Mouse (Mus musculus): ENCODE measurements around the gene Slc35g3. TPM values are rescaled to one million over a fixed set of nuclear protein-coding genes. Genes with fewer than 3 reads are reported as not detected.

Gene Slc35g3
- polyA plus RNA-seq (2015; fragmentation: Nextera tagmentation; extraction: Ambion mirVana): 0.09 and 0.15 TPM in 2 replicates

GRCm38 (mm10) chr11:69761868-69762267 lies at the start of gene Slc35g3:
Gene Slc35g3 (minus strand): TSS chr11:69761968.

DNA sequence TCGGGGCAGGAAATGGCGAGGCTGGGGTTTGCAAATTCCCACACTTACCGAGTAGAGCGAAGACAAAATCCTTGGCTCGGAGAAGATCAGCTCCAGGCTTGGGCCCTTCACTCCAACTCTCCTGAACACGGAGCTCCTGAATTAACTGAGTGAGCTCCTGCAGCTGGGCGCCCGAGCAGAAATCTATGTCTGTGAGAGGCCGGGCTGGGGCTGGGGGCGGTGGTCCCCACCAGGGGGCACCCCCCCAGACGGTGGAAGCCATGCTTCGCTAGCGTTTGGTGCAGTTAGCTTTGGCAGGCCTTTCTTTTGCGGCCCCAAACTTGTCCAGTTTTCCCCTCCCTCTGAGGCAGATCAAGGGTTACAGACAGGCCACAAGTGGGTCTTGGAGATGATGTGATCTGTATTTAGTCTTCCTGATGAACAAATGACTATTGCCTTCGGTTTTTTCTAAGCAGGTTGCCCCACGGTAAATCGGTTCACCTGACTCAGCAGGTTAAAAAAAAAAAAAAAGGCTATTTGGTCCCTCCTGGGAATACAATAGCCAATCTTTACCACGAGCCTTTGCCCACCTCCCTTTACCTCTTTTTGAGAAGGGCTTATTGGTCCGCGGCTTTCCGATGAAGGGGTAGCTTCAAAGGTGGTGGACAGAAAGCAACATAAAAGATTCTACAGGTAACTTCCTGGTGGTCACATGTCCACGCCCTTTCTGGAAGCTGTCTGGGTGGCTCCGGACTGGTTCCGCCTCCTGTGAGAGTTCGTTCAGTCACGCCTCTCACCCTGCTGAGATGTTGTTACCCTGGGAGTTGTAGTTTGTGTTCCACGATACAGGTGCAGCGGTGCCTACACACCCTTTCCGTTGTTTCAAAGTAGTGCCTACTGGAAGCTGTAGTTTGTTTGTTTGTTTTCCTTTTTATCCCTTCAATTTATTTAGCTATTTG lies 43.5 kb upstream of the Slc35g3 start, which contains the start of gene Tmem102:
Gene Tmem102, minus strand, starts transcription at position 653 of the 938 bp plus-strand sequence.

GRCm38 (mm10) chr11:69801379-69801977 lies 39.7 kb upstream of the Slc35g3 start, which contains the start of gene Fgf11:
Gene Fgf11 (minus strand): TSS chr11:69801857.

DNA sequence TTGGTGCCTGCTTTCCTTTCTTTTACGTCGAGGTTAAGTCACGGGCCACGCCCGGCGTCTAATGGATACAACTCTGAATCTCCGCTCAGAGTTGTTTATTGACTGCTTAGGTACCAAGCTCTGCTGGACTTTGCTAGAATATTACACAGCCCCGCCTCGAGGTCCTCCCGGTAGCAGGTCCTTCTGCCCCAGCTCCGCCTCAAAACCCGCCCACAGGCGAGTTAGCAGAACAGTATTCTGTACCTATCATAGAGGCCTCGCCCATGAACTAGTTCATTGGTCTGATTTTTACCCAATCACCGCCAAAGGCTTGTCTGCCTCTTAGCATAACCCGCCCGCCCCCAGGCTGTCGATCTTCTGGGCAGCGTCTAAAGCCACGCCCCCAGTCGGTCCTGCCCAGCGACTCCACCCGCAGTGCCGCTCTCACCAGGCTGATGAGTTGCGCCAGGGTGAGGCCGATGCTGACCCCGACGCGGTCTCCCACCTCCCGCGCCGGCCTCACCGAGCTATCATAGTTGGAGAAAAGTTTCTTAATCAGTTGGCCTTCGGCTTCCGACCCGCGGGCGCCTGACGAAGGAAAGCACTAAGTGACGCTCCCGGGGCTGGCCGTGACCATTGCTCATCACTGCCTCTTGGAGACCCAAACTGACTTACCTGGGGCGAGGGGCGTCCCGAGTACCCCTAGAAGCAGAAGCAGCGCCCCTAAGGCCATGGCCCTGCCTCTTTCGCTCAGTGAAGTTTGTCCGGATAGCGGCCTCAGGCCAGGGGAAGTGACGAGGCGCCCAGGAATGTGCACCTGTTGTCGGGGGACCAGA lies 33.6 kb upstream of the Slc35g3 start, which contains the start of gene Chrnb1:
Gene Chrnb1, minus strand, starts transcription at position 776 of the 815 bp plus-strand sequence.

DNA sequence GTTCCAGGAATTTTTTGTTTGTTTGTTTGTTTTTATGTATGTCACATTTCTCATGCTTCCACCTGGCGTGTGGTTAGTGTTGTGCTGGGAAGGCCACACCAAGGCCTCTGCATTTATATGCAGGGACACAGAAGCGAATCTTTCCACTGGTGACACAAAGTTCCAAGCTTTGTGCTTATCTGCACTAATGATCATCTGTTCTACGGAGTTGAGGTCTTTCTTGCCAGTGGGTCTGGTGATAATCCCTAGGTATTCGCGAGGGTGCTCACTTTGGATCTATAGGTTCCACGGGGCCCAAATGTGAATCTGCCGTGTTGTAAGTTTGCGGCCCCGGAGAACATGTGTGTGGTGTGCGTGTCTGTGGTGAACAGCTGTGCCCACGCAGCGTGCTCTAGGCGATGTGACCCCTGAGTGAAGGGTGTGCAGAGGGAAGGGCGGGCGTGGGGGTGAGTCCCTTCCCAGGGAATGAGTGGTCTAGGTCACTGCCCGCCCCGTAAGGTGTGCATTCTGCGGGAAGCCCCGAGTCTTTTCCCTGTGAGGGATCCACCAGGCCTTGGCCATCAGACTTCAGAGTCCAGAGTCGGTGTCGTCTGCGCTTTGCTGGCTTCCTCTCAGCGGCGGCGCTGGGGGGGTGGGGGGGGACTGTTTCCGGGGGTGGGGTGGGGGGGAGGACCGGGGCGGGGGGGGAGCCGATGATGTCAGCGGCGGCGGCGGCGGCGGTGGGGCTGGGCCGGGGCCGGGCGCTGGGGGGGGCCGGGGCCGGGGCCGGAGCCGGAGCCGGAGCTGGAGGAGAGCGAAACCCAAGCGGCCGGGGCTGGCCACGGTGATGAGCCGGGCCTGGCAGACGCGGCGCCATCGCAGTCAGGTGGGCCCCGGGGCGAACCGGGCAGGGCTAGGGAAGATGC lies 3.7 kb upstream of the Slc35g3 start, which contains the start of gene Zbtb4:
Gene Zbtb4, plus strand, starts transcription at position 692 of the 905 bp plus-strand sequence.

GRCm38 (mm10) chr11:69758478-69758970 lies 3.2 kb downstream of the Slc35g3 start, which contains the start of gene Polr2a:
Gene Polr2a (minus strand): TSS chr11:69758637.

Other genes starting within 250 kb of the Slc35g3 start
- 2.8 and 4.7 TPM in 2 replicates for gene Dnah2, start 212.9 kb downstream of the Slc35g3 start, polyA plus RNA-seq (2015; fragmentation: Nextera tagmentation; extraction: Ambion mirVana)
- gene Efnb3, start 201.8 kb downstream of the Slc35g3 start, polyA plus RNA-seq (2015; fragmentation: Nextera tagmentation; extraction: Ambion mirVana): 132 and 148 TPM in 2 replicates
- 12.1 and 13.1 TPM in 2 replicates for gene Wrap53, start 181.7 kb downstream of the Slc35g3 start, polyA plus RNA-seq (2015; fragmentation: Nextera tagmentation; extraction: Ambion mirVana)
- 31.4 and 33.8 TPM in 2 replicates for gene Trp53, start 181.6 kb downstream of the Slc35g3 start, polyA plus RNA-seq (2015; fragmentation: Nextera tagmentation; extraction: Ambion mirVana)
- gene Atp1b2, start 156.0 kb downstream of the Slc35g3 start, polyA plus RNA-seq (2015; fragmentation: Nextera tagmentation; extraction: Ambion mirVana): 226 and 228 TPM in 2 replicates
- not detected in 2 replicates for gene Shbg, start 144.1 kb downstream of the Slc35g3 start, polyA plus RNA-seq (2015; fragmentation: Nextera tagmentation; extraction: Ambion mirVana)
- 29.9 and 31.5 TPM in 2 replicates for gene Sat2, start 139.9 kb downstream of the Slc35g3 start, polyA plus RNA-seq (2015; fragmentation: Nextera tagmentation; extraction: Ambion mirVana)
- 29.7 and 32.1 TPM in 2 replicates for gene Fxr2, start 129.0 kb downstream of the Slc35g3 start, polyA plus RNA-seq (2015; fragmentation: Nextera tagmentation; extraction: Ambion mirVana)
- gene Sox15, start 106.7 kb downstream of the Slc35g3 start, polyA plus RNA-seq (2015; fragmentation: Nextera tagmentation; extraction: Ambion mirVana): 0.36 and 0.46 TPM in 2 replicates
- 113 and 114 TPM in 2 replicates for gene Mpdu1, start 99.3 kb downstream of the Slc35g3 start, polyA plus RNA-seq (2015; fragmentation: Nextera tagmentation; extraction: Ambion mirVana)
- 14.1 and 18.7 TPM in 2 replicates for gene Cd68, start 95.8 kb downstream of the Slc35g3 start, polyA plus RNA-seq (2015; fragmentation: Nextera tagmentation; extraction: Ambion mirVana)
- gene Eif4a1, start 89.5 kb downstream of the Slc35g3 start, polyA plus RNA-seq (2015; fragmentation: Nextera tagmentation; extraction: Ambion mirVana): 347 and 357 TPM in 2 replicates
- 69.5 and 74.3 TPM in 2 replicates for gene Senp3, start 79.9 kb downstream of the Slc35g3 start, polyA plus RNA-seq (2015; fragmentation: Nextera tagmentation; extraction: Ambion mirVana)
- 0.92 and 0.93 TPM in 2 replicates for gene Tnfsf13, start 76.2 kb downstream of the Slc35g3 start, polyA plus RNA-seq (2015; fragmentation: Nextera tagmentation; extraction: Ambion mirVana)
- gene Tnfsf12, start 66.1 kb downstream of the Slc35g3 start, polyA plus RNA-seq (2015; fragmentation: Nextera tagmentation; extraction: Ambion mirVana): 7.0 TPM in 2 replicates
- gene Tnfsfm13, start 65.9 kb downstream of the Slc35g3 start, polyA plus RNA-seq (2015; fragmentation: Nextera tagmentation; extraction: Ambion mirVana): 1.3 and 3.3 TPM in 2 replicates
- 9.6 and 10.9 TPM in 2 replicates for gene Polr2a, start 3.3 kb downstream of the Slc35g3 start, polyA plus RNA-seq (2015; fragmentation: Nextera tagmentation; extraction: Ambion mirVana)
- 4.9 and 6.8 TPM in 2 replicates for gene Zbtb4, start 3.9 kb upstream of the Slc35g3 start, polyA plus RNA-seq (2015; fragmentation: Nextera tagmentation; extraction: Ambion mirVana)
- 1.3 and 1.5 TPM in 2 replicates for gene Chrnb1, start 34.0 kb upstream of the Slc35g3 start, polyA plus RNA-seq (2015; fragmentation: Nextera tagmentation; extraction: Ambion mirVana)
- gene Fgf11, start 39.9 kb upstream of the Slc35g3 start, polyA plus RNA-seq (2015; fragmentation: Nextera tagmentation; extraction: Ambion mirVana): 7.1 and 8.5 TPM in 2 replicates
- 1.2 and 1.6 TPM in 2 replicates for gene Tmem102, start 43.7 kb upstream of the Slc35g3 start, polyA plus RNA-seq (2015; fragmentation: Nextera tagmentation; extraction: Ambion mirVana)
- gene Gm39566, start 53.3 kb upstream of the Slc35g3 start, polyA plus RNA-seq (2015; fragmentation: Nextera tagmentation; extraction: Ambion mirVana): not detected in 2 replicates
- not detected in 2 replicates for gene Spem2, start 56.5 kb upstream of the Slc35g3 start, polyA plus RNA-seq (2015; fragmentation: Nextera tagmentation; extraction: Ambion mirVana)
- not detected in 2 replicates for gene Spem1, start 60.2 kb upstream of the Slc35g3 start, polyA plus RNA-seq (2015; fragmentation: Nextera tagmentation; extraction: Ambion mirVana)
- gene Nlgn2, start 75.8 kb upstream of the Slc35g3 start, polyA plus RNA-seq (2015; fragmentation: Nextera tagmentation; extraction: Ambion mirVana): 25.7 and 29.7 TPM in 2 replicates
- gene Tmem256, start 76.5 kb upstream of the Slc35g3 start, polyA plus RNA-seq (2015; fragmentation: Nextera tagmentation; extraction: Ambion mirVana): 452 and 485 TPM in 2 replicates
- 32.3 and 33.8 TPM in 2 replicates for gene Plscr3, start 84.4 kb upstream of the Slc35g3 start, polyA plus RNA-seq (2015; fragmentation: Nextera tagmentation; extraction: Ambion mirVana)
- gene Tnk1, start 96.8 kb upstream of the Slc35g3 start, polyA plus RNA-seq (2015; fragmentation: Nextera tagmentation; extraction: Ambion mirVana): 0.15 TPM in 1 of 2 replicates, not detected in the other
- gene Tmem95, start 116.0 kb upstream of the Slc35g3 start, polyA plus RNA-seq (2015; fragmentation: Nextera tagmentation; extraction: Ambion mirVana): not detected in 2 replicates
- gene Kctd11, start 119.4 kb upstream of the Slc35g3 start, polyA plus RNA-seq (2015; fragmentation: Nextera tagmentation; extraction: Ambion mirVana): 2.1 and 2.2 TPM in 2 replicates
- 0.10 and 0.15 TPM in 2 replicates for gene Acap1, start 133.6 kb upstream of the Slc35g3 start, polyA plus RNA-seq (2015; fragmentation: Nextera tagmentation; extraction: Ambion mirVana)
- gene 2810408A11Rik, start 139.0 kb upstream of the Slc35g3 start, polyA plus RNA-seq (2015; fragmentation: Nextera tagmentation; extraction: Ambion mirVana): 3.0 and 3.2 TPM in 2 replicates
- gene Neurl4, start 139.1 kb upstream of the Slc35g3 start, polyA plus RNA-seq (2015; fragmentation: Nextera tagmentation; extraction: Ambion mirVana): 13.0 and 19.0 TPM in 2 replicates
- gene Gps2, start 151.9 kb upstream of the Slc35g3 start, polyA plus RNA-seq (2015; fragmentation: Nextera tagmentation; extraction: Ambion mirVana): 48.2 and 58.8 TPM in 2 replicates
- 1,029 and 1,041 TPM in 2 replicates for gene Eif5a, start 160.0 kb upstream of the Slc35g3 start, polyA plus RNA-seq (2015; fragmentation: Nextera tagmentation; extraction: Ambion mirVana)
- 3.5 and 5.2 TPM in 2 replicates for gene Ybx2, start 173.8 kb upstream of the Slc35g3 start, polyA plus RNA-seq (2015; fragmentation: Nextera tagmentation; extraction: Ambion mirVana)
- 8.9 and 9.0 TPM in 2 replicates for gene Slc2a4, start 186.2 kb upstream of the Slc35g3 start, polyA plus RNA-seq (2015; fragmentation: Nextera tagmentation; extraction: Ambion mirVana)
- not detected in 2 replicates for gene Cldn7, start 202.8 kb upstream of the Slc35g3 start, polyA plus RNA-seq (2015; fragmentation: Nextera tagmentation; extraction: Ambion mirVana)
- 32.8 and 41.1 TPM in 2 replicates for gene Ctdnep1, start 219.2 kb upstream of the Slc35g3 start, polyA plus RNA-seq (2015; fragmentation: Nextera tagmentation; extraction: Ambion mirVana)
- gene Elp5, start 220.5 kb upstream of the Slc35g3 start, polyA plus RNA-seq (2015; fragmentation: Nextera tagmentation; extraction: Ambion mirVana): 161 and 162 TPM in 2 replicates
- gene Gabarap, start 229.2 kb upstream of the Slc35g3 start, polyA plus RNA-seq (2015; fragmentation: Nextera tagmentation; extraction: Ambion mirVana): 532 and 552 TPM in 2 replicates
- 41.5 and 47.4 TPM in 2 replicates for gene Phf23, start 233.8 kb upstream of the Slc35g3 start, polyA plus RNA-seq (2015; fragmentation: Nextera tagmentation; extraction: Ambion mirVana)
- 16.9 and 19.7 TPM in 2 replicates for gene Dvl2, start 238.6 kb upstream of the Slc35g3 start, polyA plus RNA-seq (2015; fragmentation: Nextera tagmentation; extraction: Ambion mirVana)

Data from neural tube, postnatal 0 days (tissue).